Mouse (Mus musculus) megakaryocyte progenitor cell, adult 5-6 weeks (primary cell): ENCODE data around the gene Coq7. TPM values are rescaled to one million over a fixed set of nuclear protein-coding genes. Genes with fewer than 3 reads are reported as not detected.

Experiments
- ATAC-seq: replicated peaks from 2 replicates; pipeline ENCODE4 v1.8.0; 2016; ENCODE audit warnings: mild to moderate bottlenecking, moderate TSS enrichment, inconsistent platforms; ENCODE audit not compliant: poor library complexity
- total RNA-seq, 2 experiments: library from RNA; stranded (forward) in 1 of 2; stranded (reverse) in 1 of 2; fragments of 157-497, 149-512 nt in 1 of 2; fragments of 200-1000 nt in 1 of 2; gene quantifications; 2 replicates each; pipeline versions ENCODE4 v1.2.3 to v1.2.4; 2015 to 2017

Coq7 gene
- total RNA-seq, 2 experiments from 2014 or later, result 32.5 to 39.1 TPM

- ATAC-seq, result peak; percentile 20
Measured at GRCm38 (mm10) chr7:118498984-118499783, 34.0 kb downstream of the Coq7 start.

- ATAC-seq, result no peak
Measured at GRCm38 (mm10) chr7:118494892-118495579, 38.1 kb downstream of the Coq7 start.

DNA sequence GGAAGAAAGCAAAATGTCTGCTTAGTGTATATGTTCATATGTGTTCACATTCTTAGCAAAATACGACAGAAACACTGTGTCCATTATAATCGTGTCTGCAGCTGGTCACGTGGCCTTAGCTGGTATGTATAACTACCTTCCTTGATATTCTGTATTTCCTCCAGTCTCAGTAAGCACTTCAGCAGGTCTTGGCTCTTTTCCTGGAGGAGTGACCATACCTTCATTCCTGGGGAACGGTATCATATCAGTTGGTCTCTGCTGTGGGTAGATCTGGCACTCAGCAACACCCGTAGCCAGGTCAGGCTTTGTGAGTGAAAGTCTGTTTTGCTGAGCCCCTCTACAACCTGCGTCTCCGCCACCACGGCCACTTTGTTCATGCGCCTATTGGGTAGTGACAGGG is 39.3 kb downstream of the Coq7 start:
- ATAC-seq, result no peak

DNA sequence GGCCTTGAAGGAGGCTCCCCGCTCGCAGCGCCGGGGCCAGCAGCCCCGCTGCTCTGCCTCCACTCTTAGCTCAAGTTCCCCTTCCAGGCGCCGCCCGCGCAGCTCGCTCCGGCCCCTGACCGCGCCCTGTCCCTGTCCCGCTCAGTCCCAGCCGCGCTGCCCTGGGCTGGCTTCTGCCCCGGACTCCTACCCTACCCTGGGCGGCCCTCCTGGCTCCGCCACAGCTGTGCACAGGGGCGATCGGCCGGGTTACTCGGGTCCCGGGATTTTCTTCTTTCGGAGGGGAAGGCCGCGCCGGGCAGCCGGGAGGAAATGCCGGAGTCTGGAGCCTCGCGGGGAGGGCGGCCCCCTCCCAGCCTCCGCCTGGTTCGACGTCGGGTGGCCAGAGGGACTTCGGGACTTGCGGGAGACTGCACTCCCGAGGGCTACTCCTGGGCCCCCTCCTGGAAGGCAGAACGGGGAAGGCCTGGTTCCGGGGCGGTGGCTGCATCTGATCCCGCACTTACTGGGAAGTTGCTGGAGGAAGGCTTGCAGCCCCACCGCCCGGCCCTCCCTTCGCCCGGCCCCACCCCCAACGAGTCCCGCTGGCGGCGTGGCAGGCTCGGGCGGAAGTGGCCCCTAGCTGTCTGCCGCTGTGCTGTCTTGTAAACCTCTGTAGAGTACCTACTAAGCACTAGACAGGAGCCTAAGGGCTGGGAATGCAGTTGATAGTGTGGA is 41.6 kb downstream of the Coq7 start, which contains the start of gene Itpripl2:
Gene Itpripl2 (minus strand): TSS at position 545 of the 717 bp plus-strand sequence.
- ATAC-seq, result peak; percentile 69

GRCm38 (mm10) chr7:118490666-118491430 is 42.3 kb downstream of the Coq7 start:
- ATAC-seq, result peak; percentile 53

GRCm38 (mm10) chr7:118489706-118490665 is 43.2 kb downstream of the Coq7 start:
- no peak for ATAC-seq

- ATAC-seq, result no peak
Measured at GRCm38 (mm10) chr7:118488060-118488664, 45.0 kb downstream of the Coq7 start.

GRCm38 (mm10) chr7:118486917-118487316 is 46.2 kb downstream of the Coq7 start:
- ATAC-seq, result no peak

DNA sequence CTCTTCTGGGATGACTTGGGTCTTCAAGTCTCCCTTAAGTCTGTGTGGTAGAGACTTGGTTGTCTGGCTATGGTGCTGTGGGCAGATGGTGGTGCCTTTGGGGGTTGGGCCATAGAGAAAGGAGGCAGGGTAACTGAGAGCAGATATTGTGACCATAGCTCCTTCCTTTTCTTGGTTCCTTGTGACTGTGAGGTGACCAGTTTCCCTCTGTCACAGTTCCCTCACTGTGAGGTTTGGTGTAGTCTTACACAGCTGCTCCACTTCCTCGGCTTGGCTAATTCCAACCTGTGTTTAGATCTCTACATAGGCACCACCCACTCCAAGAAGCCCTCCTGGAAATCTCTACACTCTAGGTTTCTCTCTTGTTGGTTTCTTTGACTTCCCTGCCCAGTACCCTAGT is 49.2 kb downstream of the Coq7 start:
- ATAC-seq, result peak; percentile 27; the same call in 1 of the 2 replicates

- ATAC-seq, result no peak
Measured at GRCm38 (mm10) chr7:118482001-118482400, 51.2 kb downstream of the Coq7 start.

DNA sequence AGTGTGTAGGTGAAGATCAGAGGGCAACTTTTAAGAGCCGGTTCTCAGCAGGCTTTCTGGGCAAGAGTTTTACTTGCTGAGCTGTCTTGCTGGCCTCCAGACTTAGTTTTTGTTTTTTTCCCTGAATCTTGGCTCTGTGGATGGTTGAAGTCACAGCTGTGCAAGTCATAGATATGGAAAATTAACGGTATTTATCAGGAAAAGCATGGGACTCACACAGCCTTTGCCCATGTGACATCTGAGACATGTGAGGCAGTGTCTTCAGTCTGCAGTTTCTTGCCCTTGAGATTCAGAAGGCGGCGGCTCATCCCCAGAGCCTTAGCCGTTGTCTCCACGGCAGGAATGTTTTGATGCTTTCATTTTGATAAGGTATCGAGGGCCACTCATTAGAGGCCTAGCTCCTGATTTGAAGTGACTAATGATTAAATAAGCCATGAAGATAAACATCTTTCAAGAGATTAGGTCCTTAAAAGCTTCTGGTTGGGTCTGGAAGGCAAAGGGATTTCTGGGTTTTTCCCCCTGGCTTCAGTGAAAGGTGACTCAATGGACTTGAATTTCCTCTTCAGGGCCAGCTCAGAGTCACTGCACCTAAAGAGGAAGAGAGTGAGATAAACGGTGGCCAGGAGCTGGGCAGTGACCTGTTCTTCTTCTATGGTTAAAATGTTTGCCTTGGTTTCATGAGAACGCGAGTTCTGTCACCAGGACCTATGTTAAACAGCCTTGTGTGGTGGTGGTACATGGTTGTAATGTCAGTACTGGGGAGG is 51.9 kb downstream of the Coq7 start:
- no peak for ATAC-seq

DNA sequence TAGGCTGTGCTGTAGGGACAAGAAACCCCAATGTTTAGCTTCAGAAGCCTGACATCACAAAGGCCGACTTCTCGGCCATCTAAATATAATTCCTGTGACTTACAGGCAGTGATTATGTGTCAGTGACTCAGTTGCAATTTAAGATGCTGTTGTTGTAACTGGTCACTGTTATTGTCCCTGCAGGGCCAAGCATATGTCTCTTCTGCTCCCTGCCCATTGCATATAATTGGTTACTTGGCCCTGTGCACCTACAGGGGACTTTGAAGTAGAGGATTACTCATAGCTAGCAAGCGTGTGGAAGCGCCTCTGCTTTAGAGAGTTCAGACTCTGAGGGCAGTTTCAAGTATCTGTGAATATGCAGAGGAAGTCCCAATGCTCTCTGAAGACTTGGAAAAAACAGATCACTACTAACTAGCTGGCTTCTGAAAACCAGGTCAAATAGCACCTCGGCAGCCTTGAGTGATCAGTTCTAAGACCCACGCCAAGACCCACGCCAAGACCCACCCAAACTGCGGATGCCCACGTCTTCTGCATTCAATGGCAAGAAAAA is 52.9 kb downstream of the Coq7 start:
- ATAC-seq, result no peak

DNA sequence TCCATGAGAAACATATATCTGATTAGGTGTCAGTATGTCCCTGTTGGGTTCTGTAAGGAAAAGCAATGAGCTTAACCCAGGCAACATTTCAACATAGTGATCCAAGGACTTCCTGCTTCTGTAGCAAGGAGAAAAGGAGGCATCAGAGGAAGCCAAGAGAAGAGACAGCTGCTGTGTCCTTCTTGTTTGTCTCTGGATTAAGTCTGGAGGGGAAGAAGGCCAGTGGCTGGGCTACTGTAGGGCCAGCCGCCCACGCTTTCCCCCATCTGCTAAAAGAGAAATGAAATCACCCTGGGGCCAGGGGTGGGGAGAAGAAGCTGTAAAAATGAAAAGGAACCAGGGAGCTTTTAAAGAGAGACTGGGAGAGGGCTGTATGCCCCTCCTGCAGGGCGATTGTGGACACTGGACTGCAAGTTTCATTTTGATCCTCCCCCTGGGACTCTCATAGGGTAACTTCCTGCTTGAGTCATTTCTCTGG is 54.3 kb downstream of the Coq7 start:
- peak; percentile 40; the same call in 1 of the 2 replicates for ATAC-seq

DNA sequence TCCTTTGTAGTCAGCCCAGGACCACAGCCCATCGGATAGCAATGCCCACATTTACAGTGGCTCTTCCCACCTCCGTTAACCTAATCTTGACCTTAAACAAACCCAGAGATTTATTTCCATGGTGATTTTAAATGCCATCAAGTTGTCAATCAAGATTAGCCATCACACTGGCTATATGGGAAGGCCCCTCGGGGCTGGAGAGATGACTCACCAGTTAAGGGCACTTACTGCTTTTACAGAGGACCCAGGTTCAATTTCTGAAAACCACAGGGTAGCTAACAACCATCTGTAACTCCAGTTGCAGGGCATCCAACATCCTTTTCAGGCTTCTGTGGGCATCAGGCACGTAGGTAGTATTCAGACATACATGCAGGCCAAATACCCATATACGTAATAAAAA is 56.7 kb downstream of the Coq7 start:
- ATAC-seq, result no peak

DNA sequence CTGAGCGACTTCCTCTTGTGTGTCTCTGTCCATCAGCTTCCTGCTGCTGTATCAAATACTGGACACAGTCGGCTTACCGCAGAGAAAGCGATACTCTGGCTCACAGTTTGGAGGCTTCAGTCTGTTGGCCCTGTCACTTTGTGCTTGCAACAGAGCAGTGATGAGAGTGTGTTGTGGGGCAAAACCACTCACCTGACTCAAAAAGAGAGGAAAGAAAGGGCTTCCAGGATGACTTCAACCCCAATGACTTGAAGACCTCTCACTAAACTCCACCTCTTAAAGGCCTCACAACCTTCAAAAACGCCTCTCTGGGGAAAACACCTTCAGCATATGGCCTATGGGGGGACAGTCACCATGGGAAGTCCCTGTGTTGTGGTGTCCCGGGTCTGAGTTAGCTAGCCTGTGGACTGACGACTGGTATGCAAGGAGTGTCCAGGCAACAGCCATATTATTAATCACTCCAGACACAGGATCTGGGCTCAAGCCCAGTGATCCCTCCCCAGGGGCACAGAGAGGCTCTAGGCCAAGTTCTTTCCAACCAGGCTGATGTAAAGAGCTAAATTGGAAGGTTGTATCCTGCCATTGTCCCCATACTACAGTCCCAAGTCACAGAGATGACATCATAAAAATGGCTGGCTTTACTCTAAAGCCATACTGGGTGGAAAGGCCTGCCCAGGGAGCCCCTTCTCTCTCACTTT is 58.0 kb downstream of the Coq7 start:
- no peak for ATAC-seq

DNA sequence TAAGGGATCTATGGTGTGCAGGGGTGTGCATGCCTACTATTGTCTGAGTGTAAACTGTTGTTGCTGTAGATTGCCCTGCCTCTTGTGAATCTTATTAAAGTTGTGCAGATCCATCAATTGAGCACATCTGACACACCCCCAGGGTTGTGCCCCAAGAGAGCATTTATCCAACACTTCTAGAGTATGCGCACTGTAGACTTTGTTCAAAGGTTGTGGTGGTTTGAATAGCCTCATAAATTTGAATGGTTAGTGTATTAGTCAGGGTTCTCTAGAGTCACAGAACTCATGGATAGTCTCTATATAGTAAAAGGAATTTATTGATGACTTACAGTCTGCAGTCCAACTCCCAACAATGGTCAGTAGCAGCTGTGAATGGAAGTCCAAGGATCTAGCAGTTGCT is 60.3 kb downstream of the Coq7 start:
- ATAC-seq, result no peak

DNA sequence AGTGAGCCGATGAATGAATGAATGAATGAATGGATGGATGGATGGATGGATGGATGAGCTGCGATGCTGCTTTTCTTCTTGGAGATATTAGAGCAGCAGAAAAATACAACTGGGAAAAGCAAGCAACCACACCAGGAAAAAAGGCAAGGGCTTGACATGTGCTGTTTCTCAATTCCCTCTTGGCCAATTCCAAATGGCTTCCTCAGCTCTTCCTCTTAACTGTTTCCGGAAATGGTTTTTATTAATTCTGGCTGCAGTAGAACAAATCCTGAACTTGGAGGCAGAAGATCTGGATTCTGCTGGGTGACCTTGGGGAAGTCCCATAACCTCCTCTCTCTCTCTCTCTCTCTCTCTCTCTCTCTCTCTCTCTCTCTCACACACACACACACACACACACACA is 65.1 kb downstream of the Coq7 start:
- peak; percentile 31; the same call in 1 of the 2 replicates for ATAC-seq
